Mouse (Mus musculus): ENCODE data around the gene Fam213b.

Gene Fam213b

DNA sequence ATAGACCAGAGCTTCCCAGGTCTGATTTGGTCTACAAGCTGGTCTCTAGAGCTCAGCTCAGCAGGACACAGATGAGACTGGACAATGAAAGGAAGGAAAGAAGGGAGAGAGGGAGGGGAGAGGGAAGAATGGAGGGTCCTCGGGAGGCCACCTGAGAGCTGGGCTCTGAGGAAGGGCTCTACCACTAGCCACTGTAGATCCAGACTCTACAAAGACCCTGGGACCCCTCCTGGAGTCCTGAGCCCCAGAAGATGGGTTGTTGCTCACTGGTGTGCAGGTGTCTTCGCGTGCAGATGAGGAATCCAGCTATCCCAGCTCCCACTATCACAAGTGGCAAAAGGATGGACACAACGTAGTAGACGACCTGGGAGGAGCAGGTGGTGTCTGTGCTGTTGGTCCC, 24.0 kb upstream of the Fam213b start:
- no peak for DNase-seq (ENCODE audit: low spot score)

DNA sequence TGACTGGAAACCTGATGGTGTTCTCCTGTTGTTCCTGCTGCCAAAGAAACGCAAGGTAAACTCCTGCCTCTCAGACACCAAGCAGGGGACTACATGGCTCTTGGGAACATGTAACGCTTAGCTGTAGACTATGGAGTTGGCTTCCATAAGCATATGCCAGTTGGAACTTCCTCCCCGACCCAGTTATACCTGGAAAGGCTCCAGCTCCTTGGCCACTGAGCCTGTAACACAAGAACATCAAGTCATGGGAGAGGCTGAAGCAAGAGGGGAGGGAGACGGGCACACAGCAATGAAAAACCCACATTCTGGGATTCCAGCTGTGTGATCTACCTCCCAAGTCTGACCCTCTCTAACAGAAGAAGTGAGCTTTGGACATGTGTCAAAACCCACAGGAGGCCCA, 23.4 kb upstream of the Fam213b start:
- DNase-seq (ENCODE audit: low spot score), result no peak

DNA sequence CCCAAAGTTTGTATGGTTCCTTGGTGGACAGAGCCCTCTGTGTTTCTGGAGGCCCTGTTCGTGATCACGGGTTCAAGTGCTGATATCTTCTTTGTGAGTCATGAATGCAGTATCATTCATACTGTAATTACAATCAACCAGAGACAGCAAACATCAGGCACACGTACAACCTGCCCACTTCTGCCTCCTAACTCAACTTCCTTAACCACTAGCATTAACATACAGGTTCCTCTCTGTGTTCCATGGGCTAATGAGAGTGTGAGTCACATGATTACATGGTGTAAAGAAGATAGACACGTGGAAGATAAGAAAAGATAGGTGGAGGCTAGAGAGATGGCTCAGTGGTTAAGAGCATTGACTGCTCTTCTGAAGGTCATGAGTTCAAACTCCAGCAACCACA, 17.7 kb upstream of the Fam213b start:
- no peak for DNase-seq (ENCODE audit: low spot score)

DNA sequence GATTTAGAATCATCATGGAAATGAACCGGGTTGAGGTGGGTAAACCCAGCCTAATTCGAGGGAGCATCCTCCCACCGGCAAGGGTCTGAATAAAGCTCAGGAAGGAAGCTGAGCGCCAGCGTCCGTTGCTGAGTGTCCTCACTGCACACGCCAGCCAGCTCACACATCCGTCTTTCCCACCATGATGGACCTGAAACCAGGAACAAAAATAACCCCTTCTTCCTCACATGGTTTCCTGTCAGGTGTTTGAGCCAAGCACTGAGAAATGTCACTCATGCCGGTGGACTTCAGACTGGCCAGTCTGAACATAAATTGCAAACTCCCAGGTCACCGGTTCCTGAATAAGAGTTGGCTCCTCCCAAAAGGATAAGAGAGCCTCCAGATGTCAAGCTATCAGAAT, 16.4 kb upstream of the Fam213b start:
- DNase-seq (ENCODE audit: low spot score), result no peak

DNA sequence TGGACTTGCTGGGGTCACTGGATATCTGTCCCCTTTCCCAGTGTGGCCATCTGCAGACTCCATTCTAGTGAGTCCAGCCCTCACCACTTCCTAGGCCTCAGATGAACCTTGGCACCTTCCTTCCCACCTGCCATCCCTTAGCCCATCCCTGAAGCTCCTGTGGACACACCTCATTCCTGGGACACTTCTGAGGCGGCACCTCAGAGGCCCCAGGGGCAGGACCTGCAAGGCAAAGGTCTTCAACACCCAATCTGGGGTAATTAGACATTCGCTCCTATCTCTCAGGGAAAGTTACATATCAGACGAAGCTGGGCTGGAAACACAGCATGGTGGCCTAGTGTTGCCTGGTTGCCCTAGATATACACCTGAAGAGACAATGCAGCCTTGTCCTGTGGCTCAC, 15.8 kb upstream of the Fam213b start:
- no peak for DNase-seq (ENCODE audit: low spot score)

DNA sequence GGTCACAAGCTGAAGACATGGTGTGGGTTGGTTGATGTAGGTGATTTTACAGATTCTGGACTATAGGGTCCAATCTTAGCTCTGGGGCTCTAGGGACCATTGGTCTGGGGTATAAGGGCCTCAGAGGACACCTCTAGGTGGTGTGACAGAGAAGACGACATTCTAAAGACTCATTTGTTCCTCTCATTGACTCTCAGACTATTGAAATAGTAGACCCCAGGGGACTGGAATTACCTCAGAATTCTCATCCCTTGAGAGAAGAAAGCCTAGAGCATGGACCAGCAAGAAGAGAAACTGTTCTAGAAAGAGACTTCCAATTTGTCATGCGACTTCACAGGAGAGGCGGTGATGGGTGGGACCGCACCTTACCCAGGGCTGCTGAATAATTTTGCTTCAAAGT, 15.3 kb upstream of the Fam213b start:
- no peak for DNase-seq (ENCODE audit: low spot score)

DNA sequence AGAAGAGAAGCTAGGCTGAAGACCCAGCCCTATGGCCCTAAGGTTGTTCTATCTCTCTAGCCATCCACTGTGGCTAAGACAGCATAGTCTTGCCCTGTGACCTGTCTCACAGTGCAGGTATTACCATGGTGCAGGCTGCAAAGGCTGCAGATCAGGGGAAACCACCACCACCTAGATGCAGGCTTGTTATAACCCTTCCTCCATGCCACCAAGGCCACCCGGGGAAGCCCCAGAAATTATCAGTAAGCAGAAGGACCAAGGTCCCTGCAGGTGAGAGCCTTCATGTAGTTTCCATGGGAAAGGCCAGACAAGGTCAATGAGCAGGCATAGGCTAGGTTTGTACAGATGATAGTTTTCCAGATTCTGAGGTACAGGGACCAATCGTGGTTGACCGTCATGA, 14.9 kb upstream of the Fam213b start:
- DNase-seq (ENCODE audit: low spot score), result no peak

DNA sequence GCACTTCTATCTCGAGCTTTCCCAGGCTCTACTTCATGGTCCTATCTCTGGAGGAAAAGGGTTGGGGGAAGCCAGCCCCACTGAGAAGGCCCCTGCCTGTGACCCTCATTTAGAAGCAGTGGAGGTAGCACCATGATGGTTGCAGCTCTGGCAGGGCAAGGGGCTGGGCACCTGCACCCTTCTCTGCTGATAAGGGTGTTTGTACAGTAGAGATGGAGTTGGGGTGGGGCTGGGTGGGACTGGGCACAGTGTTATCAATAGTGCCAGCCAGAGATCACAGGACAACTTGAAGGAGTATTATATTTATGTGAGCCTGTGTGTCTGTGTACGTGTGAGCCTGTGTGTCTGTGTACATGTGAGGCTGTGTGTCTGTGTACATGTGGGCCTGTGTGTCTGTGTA, 12.7 kb upstream of the Fam213b start:
- no peak for DNase-seq (ENCODE audit: low spot score)

DNA sequence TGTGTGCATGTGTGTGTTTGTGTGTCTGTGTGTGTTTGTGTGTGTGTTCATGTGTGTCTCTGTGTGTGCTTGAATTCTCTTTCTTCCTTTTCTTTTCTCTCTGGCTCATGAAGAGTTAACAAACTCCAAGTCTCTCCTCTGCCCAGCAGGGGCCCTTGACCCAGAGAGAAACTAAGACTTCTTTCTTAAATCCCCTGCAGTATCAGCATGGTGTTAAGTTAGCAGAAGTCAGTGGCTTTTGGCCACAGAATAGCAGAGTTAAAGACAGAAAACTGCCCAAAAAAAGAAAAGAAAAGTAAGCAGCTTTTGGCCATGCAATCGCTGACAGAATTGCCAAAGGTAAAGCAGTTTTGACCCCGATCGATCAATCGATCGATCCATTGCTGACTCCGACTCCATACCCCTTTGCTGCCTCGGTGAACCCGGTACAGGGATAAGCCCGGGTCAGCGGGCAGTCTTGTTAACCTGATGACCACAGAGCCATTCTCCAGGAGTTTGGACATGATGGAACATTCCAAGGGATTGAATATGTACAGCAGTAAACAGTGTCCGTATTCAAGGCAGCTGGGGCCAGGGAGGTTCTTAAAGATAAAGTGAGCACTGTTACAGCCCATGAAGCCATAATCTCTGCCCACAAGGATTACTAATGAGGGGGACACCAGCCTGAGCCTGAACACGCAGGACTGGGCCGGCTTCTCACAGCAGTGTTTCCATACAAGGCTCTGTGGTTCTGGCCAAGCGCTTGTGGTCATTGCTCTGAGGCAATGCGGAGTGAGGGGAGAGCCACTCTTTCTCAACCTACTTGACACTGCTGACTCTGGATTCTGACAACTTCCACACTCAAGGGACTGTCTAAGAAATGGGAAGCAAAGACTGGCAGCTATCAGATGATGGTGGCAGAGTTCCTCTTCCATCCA, 11.9 kb upstream of the Fam213b start:
- DNase-seq (ENCODE audit: low spot score), result no peak

DNA sequence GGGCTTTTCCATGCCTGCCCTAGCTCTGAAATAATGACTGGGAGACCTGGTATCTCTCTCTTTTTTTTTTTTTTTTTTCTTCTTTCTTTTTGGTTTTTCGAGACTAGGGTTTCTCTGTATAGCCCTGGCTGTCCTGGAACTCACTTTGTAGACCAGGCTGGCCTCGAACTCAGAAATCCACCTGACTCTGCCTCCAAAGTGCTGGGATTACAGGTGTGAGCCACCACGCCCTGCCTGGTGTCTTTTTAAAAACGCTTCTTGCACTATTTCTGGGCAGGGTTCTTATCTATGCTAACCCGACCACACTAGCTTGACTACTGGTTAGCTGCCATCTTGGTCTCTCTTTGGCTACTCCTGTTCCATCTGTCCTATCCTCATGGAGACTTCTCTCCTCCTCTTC, 9.6 kb upstream of the Fam213b start:
- no peak for DNase-seq (ENCODE audit: low spot score)

DNA sequence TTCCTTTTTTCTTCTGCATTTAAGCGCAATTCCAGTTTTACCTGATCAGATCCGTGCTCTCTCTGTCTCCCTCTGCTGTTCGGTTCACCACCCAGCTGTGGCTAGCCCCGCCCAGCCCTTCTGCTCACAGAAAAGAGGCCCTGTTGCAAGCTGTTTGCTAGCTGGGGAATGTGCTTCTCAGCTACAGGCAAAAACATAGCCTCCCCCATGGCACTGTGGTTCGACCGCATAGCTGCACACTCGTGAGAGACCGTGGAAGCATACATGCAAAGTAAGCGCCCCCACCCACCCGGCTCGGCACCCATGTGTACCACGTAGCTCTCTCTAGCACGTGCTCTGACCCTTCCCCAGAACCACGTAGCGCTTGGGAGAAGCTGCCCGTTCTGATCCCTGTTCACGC, 8.9 kb upstream of the Fam213b start:
- DNase-seq (ENCODE audit: low spot score), result no peak

DNA sequence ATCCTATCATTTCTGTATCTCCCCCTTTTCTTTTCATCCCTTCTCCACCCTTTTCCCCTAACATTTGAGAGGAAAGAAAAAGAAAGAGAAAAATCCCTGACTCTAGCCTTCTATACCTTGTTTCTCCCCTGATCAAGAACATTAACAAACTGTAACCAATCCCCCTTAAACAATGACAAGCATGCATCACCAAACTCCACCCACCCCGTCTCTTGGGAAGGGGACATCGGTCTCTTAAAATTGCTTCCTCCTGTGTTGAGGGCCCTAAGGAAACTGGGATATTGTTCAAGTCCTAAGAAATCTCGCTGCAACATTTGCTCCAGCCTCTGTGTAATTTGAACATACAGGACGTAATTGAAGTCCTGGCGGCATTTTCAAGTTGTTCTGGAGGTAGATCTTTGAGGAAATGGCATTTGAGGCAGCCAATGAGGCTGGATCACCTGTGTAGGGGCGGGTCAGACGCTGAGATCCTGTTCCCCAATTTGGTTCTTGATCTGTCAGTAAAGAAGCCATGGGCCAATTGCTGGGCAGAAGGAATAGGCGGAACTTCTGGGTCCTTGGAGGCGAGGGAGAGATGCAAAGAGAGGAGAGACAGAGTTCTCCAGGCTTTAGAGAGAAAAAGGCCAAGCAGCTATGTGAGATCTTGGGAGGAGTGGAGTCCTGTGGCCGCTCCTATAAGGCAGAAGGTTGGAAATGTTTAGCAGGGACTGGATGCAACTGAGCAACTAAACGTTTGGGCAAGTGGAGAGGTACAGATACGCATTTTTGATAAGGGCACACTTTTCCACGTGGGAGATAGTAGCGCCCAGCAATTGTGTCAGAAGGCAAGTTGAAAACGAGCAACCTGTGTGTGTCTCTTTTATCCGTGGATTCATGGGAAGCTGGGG, 5.5 kb upstream of the Fam213b start:
- DNase-seq (ENCODE audit: low spot score), result no peak

DNA sequence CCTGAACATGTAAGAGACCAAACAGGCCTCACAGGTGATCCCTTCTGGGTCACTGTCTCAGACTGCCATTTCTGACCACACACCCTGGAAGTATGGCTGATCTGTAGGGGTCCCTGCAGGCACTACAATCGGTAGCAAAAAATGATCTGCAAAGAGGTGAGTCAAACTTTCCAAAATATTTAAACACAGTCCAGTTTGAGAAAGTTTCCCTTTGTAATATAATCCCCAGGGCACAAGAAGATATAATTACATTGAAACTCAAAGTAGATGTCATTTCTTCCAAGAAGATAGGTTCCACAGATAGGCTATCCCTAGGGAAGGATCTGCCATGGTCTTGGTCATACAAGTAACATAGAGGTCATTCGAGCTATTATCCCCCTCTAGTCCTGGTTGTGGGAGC, 3.4 kb upstream of the Fam213b start:
- no peak for DNase-seq (ENCODE audit: low spot score)

DNA sequence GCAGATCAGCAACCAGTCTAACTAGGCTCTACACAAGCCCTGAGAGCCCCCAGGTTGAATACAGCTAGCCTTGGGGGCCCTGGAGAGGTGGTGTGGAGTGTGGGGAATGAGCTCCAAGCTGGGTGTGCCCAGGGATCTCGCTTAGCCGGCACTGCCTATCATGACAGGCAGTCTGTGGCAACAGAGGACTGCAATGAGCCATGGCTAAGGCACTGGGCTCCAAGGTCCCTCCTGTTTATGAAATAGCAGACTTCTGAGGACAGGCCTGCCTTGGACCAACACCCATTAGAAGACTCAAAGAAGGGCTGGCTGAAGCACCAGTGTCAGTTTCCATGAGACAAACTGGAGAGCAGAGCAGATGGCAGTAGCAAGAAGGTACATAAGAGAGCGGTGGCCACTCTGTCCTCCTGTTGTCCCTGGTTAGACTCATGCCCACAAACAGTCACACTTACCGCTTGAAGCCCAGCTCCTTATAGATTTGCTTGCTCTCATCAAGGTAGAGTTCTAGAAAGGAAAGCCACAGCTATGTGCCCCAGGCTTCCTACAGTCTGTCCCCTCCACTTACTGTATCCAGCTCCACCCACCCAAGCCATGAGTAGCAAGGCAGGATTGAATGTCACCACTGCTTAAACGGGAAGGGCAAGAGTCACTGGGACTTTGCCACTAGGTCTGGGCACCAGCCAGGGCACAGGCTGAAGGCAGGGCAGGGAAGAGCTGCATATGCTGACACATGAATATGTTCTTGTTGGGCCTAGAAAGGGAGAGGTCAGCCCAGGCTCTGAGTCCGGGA, 1.1 kb downstream of the Fam213b start:
- no peak for DNase-seq (ENCODE audit: low spot score)

DNA sequence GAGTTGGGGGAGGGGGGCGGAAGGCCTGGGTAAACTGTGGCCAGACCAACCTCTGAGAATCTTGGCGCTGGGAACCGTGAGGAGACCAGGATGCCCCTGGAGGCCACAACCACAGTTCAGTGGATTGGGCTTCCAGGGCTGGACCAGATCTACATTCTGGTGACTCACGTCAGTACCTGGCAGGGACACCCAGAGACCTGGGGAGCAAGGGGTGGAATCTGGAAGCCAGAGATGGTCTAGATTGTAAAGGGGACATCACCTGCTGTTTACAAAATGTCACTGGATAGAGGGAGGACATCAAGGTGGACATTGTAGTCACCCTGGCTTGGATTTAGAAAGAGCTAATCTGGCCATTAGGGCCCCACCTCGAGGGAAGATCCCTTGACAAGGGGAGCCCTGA, 3.4 kb downstream of the Fam213b start:
- no peak for DNase-seq (ENCODE audit: low spot score)

DNA sequence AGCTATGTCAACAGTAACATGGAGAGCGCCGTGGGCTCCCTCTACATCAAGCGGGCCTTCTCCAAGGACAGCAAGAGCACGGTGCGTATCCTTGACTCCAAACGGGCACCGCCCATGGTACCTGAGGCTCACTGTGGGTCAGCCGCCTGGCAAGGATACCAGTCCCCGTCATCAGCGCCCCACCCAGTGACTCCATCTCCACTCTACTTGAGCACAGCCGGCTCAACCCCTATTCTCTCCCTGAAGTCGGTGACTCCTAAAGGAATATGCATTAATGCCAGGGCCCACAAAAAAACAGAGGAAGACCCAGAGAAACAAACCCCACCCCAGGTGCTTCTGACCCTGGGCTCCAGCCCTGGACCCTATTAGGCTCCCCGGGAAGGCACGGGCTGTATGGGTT, 8.0 kb downstream of the Fam213b start:
- no peak for DNase-seq (ENCODE audit: low spot score)

DNA sequence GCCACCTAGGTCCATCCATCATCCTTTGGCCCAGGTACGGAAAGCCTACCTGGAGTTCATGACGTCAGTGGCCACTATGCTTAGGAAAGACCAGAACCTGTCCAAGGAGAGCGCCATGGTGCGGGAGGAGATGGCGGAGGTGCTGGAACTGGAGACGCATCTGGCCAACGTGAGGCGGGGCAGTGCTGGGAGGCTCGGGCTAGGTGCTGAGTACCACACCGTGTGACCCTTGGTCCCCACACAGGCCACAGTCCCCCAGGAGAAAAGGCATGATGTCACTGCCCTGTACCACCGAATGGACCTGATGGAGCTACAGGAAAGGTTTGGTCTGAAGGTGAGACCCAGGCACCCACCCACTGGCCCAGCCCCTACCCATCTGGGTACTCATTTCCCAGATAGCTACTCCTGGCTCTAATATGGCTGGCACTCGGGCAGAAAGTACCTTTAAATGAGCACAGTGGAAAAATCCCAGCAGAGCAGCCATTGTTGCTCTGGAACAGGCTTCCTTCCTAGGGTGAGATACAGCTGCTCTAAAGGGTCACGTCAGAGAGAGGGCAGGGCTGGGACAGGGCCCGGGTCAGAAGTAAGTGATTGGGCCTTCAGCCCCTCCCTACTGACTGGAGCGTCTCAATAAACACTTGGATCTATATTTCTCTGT, 11.2 kb downstream of the Fam213b start:
- no peak for DNase-seq (ENCODE audit: low spot score)

DNA sequence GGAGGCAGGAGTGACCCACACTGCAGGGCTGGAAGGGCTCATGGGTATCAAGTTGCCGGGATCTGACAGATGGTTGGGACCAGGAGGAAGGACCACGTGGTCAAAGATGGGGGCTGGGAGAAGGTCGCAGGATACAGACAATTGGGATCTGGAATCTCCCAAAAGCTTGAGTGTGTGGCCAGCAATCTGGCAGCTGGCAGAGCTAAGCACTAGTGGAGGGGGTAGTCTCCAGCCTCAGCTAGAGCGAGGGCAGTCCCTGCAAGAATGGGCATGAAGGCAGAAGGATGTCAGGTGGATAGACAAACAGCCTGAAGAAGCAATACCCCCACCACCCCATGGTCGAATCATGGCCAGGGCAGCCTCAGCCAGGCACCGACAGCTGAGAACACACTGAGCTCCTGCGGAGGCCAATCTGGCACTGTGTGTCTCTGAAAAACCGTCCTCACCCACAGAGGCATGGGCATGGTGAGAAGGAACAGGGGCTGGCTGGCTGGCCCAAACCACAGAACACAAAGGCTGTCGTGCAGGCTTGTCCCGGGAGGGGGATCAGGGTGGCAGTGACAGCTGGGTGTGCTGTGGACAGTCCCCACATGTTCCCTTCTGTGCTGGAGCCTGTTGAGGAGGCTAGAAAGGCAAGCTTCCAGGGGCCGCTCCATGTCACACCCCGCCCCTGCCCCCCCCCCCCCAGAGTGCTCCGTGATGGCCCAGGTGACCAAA, 11.9 kb downstream of the Fam213b start:
- DNase-seq (ENCODE audit: low spot score), result no peak

DNA sequence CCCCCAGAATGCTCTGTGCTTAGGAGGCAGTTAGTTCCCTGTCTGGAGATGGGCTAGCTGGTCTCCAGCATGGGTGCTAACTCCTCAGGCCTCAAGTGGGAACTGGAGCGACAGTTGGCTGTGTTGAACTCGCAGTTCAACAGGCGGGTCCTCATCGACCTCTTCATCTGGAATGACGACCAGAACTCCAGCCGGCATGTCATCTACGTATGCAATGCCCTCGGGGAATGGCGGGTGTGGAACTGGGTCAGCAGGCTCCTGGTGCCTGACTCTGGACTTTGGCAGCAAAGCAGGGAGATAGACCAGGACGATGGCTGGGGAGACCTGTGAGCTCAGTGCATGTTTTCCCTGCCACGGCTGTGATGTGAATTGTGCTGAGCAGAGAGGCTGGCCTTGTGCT, 13.5 kb downstream of the Fam213b start:
- no peak for DNase-seq (ENCODE audit: low spot score)

DNA sequence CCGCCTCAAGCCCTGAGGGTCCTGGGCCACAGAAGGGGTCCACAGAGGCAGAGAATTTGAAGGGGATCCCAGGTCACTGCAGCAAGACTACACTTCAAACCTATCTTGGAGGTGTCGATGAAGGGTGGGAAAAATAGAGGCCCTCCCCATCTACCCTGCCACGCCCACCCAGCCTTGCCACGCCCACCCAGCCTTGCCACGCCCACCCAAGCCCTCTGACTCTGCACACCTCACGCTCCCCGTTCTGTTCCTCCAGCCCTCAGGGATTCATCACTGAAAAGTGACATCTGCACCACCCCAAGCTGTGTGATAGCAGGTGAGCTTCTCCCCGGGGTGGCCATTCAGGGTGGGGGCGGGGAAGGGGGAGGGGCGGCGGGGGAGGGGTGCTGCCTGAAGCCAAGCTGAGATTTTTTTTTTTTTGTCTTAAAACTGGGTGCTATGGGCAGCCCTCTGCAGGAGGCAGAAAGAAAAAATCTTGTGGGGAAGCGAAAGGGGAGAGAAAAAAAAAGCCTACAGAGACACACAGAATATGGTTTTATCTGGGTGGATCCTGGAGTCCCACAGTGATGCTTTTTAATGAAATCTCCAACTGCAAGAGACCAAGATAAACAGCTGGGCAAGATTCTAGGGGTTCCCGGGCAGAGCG, 16.8 kb downstream of the Fam213b start:
- DNase-seq (ENCODE audit: low spot score), result no peak

DNA sequence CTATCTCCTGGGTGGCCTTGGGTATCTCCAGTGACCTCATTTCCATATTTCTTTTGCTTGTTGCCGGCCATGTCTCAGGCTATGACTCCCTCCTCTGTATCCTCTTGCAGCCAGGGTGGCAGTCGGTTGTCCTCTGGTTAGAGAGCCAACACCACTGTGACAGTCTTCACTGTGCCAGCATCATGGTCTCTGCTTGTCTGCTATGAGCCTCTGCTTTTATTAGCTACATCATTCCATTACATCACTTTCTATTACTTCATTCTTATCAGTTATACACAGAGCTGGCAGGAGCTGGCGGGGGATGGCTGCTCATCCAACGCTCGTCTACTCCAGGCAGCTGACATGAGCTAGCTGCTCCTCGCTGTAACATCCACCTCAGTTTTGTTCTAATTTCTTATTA, 18.2 kb downstream of the Fam213b start:
- no peak for DNase-seq (ENCODE audit: low spot score)

Measured in ovary, postnatal 10 days (tissue).